Mouse (Mus musculus) ES-Bruce4 (cell line): ENCODE measurements at regions not wholly inside any gene's neighbourhood (a gene's known extent, or its start where the extent isn't known, plus 50 kb on each side); places are given as distances from the start of the nearest gene placed in this dataset.

Source experiments
- CTCF ChIP-seq: IDR thresholded peaks from one replicate; pipeline ENCODE4 v1.8.1; 2011; ENCODE audit warnings: low read depth, low read length
- POLR2A ChIP-seq: IDR thresholded peaks from one replicate; pipeline ENCODE4 v1.8.1; 2011; ENCODE audit warnings: low read length; ENCODE audit not compliant: insufficient read depth

GRCm38 (mm10) chr12:107092151-107092550, 396.3 kb upstream of the 3110018I06Rik start:
- TF ChIP-seq CTCF = no peak
- TF ChIP-seq POLR2A = no peak
